Mouse (Mus musculus) heart, embryonic 16.5 days (tissue): ENCODE measurements around the gene Atp8b5. TPM values are rescaled to one million over a fixed set of nuclear protein-coding genes. Genes with fewer than 3 reads are reported as not detected.

Experiments used
- ATAC-seq: fragments of 200-750 bp; cut with Nextera tagmentation; replicated peaks from 2 replicates; pipeline ENCODE4 v1.8.0; 2017; ENCODE audit warnings: moderate number of reproducible peaks; ENCODE audit not compliant: insufficient read depth, low FRiP score; ENCODE audit errors: extremely low read depth
- H3K27ac ChIP-seq: fragments of 300-500 bp; sonication (generic); 2 replicates; pipeline ENCODE4 v1.5.1; 2014; ENCODE audit warnings: mild to moderate bottlenecking, low read length, control low read depth, moderate library complexity
- H3K27me3 ChIP-seq: fragments of 300-500 bp; sonication (generic); 2 replicates; pipeline ENCODE4 v1.6.1; 2014; ENCODE audit warnings: low read length, mixed read lengths; ENCODE audit not compliant: control insufficient read depth, insufficient read depth
- H3K36me3 ChIP-seq: fragments of 300-500 bp; sonication (generic); 2 replicates; pipeline ENCODE4 v1.6.1; 2014; ENCODE audit not compliant: control insufficient read depth, insufficient read depth
- H3K4me1 ChIP-seq: fragments of 300-500 bp; sonication (generic); 2 replicates; pipeline ENCODE4 v1.6.1; 2014; ENCODE audit warnings: low read length, mixed read lengths; ENCODE audit not compliant: control insufficient read depth, insufficient read depth
- H3K4me2 ChIP-seq: fragments of 300-500 bp; sonication (generic); 2 replicates; pipeline ENCODE4 v1.6.1; 2014; ENCODE audit warnings: low read depth, mild to moderate bottlenecking, control low read depth, low read length
- H3K4me3 ChIP-seq: fragments of 300-500 bp; sonication (generic); 2 replicates; pipeline ENCODE4 v1.5.1; 2014; ENCODE audit warnings: mild to moderate bottlenecking, control low read depth, low read length
- H3K9ac ChIP-seq: fragments of 300-500 bp; sonication (generic); 2 replicates; pipeline ENCODE4 v1.6.1; 2014; ENCODE audit warnings: low read length, control low read depth
- H3K9me3 ChIP-seq: fragments of 300-500 bp; sonication (generic); replicated peaks from 2 replicates; pipeline ENCODE4 v1.6.1; 2016; ENCODE audit warnings: low read length; ENCODE audit not compliant: control insufficient read depth
- WGBS: fragments of 180-500 bp; shearing (Covaris S2); extraction: QIAGEN DNeasy Blood & Tissue Kit; methylation state at CpG from one replicate; pipeline ENCODE4 v1.1.7; 2014; 5-methylcytosine and 5-hydroxymethylcytosine counted together
- polyA plus RNA-seq: library from polyadenylated mRNA; unstranded; fragments of >200 nt; fragmentation: Nextera tagmentation; extraction: Ambion mirVana; gene quantifications from 2 replicates; pipeline ENCODE4 v1.2.1, GENCODE M21; 2015

Atp8b5 gene
- polyA plus RNA-seq, 1 experiment from 2014 or later, result 0.05 TPM

DNA sequence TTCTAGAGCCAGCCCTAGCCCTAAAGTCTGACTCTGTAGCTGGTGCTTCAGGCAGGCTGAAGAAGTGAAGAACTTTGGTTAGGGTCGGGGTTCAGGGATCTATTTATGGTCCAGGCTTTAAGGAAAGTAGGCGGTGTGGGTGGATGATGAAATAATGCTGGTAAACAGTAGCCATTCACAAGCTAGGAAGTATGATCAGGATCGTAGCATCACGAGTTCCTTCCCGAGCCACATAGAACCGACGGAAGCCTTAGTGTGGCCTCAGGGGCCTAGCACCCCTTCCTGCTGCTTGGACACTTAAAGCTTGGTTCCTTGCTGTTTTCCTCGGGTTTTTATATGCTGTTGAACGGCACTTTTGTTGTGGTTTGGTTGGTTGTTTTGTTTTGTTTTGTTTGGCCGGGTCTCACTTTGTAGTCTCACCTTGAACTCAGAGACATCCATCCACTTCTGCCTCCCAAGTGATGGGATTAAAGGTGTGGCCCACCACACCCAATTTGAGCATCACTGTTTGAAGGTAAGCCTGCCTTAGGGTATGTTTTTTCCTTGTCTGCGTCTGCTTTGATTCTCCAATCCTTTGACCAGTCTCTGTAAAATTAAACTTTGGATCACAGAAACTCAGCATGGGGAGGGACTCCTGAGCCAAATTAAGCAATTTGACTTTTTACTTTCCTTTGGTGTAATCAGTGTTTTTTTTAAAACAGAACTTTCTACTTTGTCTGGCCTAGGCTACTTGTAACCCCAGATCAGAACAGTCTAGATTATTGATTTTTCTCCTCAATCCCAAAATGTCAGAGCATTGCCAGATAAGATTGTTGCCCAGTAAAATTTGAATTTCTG is 116.5 kb downstream of the Atp8b5 start:
- H3K4me3 ChIP-seq, result peak overlapping the region; percentile 75
- no peaks in the 10 kb centered on the region for H3K9me3 ChIP-seq
- H3K9ac ChIP-seq, result peak overlapping the region; percentile 27
- no peak for ATAC-seq
- H3K27me3 ChIP-seq, result no peaks in the 10 kb centered on the region
- peaks cover 9% of the 10 kb centered on the region for H3K4me1 ChIP-seq
- no peaks in the 10 kb centered on the region for H3K36me3 ChIP-seq
- peak overlapping the region; percentile 74 for H3K4me2 ChIP-seq
- WGBS, result 56% methylated on average over 11 of the region's 11 CpGs
- peak overlapping the region; percentile 44 for H3K27ac ChIP-seq

DNA sequence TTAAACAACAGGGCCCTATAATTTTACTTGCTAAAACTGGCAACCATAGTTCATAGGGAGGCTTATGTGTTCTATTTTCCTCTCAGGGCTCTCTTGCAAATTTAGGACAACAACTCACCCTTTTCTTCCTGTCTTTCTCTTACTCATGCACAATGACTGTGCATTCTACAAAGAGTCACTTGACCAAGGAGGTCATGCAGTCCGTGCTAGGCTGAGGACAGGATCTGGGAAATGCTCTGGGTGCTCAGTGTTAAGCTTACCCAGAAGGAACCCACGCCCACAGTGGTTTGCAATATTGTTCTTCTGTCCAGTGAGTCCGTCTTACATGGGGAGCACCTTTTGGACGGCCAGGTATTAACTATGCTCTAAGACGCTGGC is 117.1 kb downstream of the Atp8b5 start:
- Histone ChIP-seq H3K4me2 (no peak overlapping the region), H3K27ac (no peak overlapping the region), H3K9ac (no peak overlapping the region), H3K4me3 (no peak overlapping the region), H3K36me3 (no peaks in the 10 kb centered on the region), H3K27me3 (no peaks in the 10 kb centered on the region), H3K4me1 (peaks cover 11% of the 10 kb centered on the region), H3K9me3 (no peaks in the 10 kb centered on the region)
- no peak for ATAC-seq
- 81% methylated on average over 5 of the region's 5 CpGs for WGBS

DNA sequence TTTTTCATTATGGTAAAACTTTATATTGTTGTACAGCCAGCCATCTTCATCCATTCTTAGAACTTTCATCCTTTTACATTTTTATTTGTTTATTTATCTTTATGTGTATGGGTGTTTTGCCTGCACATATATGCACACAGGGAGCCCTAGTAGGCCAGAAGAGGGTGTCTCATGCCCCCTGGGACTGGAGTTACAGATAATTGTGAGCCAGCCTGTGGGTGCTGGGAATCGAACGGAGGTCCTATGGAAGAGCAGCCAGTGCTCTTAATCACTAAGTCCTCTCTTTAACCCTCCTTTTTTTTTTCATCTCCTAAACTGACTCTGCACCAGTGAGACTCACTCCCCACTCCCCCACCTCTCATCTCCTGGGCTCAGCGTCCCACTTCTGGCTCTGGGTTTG is 117.6 kb downstream of the Atp8b5 start:
- Histone ChIP-seq H3K4me3 (no peak overlapping the region), H3K9me3 (no peaks in the 10 kb centered on the region), H3K4me2 (no peak overlapping the region), H3K27me3 (no peaks in the 10 kb centered on the region), H3K4me1 (peaks cover 15% of the 10 kb centered on the region), H3K9ac (no peak overlapping the region), H3K27ac (no peak overlapping the region), H3K36me3 (no peaks in the 10 kb centered on the region)
- no peak for ATAC-seq
- 96% methylated on average over 3 of the region's 3 CpGs for WGBS

DNA sequence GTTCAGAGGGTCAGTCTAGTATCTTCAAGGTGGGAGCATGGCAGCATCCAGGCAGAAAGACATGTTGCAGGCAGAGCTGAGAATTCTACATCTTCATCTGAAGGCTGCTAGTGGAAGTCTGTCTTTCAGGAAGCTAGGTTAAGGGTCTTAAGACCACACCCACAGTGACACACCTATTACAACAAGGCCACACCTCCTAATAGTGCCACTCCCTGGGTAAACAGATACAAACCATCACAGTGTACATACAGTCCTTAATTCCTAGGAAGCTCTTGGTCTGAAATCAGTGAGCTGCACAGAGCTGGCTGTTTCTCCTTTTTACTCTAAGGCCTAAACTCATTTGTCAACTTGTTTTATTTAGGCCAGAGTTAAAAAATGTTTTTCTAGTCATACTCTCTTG is 120.0 kb downstream of the Atp8b5 start:
- H3K4me3 ChIP-seq, result no peak overlapping the region
- H3K4me1 ChIP-seq, result peaks cover 17% of the 10 kb centered on the region
- H3K9ac ChIP-seq, result no peak overlapping the region
- H3K9me3 ChIP-seq, result no peaks in the 10 kb centered on the region
- H3K4me2 ChIP-seq, result no peak overlapping the region
- H3K27me3 ChIP-seq, result no peaks in the 10 kb centered on the region
- no peak overlapping the region for H3K27ac ChIP-seq
- no peak for ATAC-seq
- H3K36me3 ChIP-seq, result no peaks in the 10 kb centered on the region

DNA sequence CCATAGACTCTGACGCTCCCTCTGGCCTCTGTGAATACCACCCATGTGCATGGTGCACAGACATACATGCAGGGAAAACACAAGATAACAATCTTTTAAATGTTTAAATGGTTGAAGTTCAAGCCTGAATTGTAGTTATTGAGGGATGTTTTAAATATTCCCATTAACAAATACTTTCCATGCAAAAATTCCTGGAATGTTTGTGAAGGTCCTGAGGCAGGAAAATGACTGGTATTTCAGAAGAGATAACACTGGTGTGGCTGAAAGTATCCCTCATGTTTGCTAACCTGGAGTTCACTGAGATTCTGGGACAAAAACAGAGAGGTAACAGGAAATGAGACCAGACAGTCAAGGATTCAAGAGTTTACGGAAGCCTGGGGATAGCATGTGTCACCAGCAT is 122.4 kb downstream of the Atp8b5 start:
- H3K4me1 ChIP-seq, result peaks cover 20% of the 10 kb centered on the region
- H3K27ac ChIP-seq, result peak overlapping the region; percentile 51
- no peaks in the 10 kb centered on the region for H3K9me3 ChIP-seq
- H3K36me3 ChIP-seq, result no peaks in the 10 kb centered on the region
- H3K4me3 ChIP-seq, result no peak overlapping the region
- ATAC-seq, result no peak
- WGBS, result 53% methylated on average over 2 of the region's 2 CpGs
- H3K27me3 ChIP-seq, result no peaks in the 10 kb centered on the region
- H3K4me2 ChIP-seq, result no peak overlapping the region
- H3K9ac ChIP-seq, result peak overlapping the region; percentile 35; the same call in 1 of the 2 replicates

DNA sequence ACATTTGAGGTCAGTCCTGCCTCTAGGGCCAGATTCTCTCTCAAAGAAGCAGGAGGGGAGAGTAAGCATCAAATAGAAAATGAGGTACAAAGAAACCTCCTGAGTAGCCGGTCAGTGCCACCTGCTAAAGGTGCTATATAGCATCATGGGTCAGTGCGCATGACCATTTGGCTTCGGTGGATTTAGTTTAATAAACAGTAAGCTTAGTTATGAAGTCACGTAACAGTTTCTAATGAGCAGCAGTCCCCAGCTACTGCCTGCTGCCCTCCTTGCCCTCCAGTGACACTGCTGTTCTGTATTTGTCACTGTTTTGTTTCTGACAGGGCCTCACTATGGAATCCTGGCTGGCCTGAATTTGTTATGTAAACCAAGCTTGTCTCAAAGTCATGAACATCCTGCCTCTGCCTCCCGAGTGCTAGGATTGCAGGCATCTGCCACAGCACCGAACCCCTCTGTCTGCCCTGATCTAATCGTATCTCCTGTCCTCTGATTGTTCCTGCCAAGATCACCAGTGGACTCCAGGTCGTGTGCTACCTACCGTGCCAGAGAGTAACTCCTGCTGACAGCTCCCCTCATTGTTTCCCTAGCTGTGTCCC is 123.0 kb downstream of the Atp8b5 start:
- 45% methylated on average over 9 of the region's 9 CpGs for WGBS
- Histone ChIP-seq H3K4me2 (no peak overlapping the region), H3K4me1 (peaks cover 23% of the 10 kb centered on the region), H3K36me3 (no peaks in the 10 kb centered on the region), H3K27me3 (no peaks in the 10 kb centered on the region), H3K27ac (peak overlapping the region; percentile 51), H3K9me3 (no peaks in the 10 kb centered on the region), H3K9ac (peak overlapping the region; percentile 35; the same call in 1 of the 2 replicates), H3K4me3 (no peak overlapping the region)
- ATAC-seq, result no peak

DNA sequence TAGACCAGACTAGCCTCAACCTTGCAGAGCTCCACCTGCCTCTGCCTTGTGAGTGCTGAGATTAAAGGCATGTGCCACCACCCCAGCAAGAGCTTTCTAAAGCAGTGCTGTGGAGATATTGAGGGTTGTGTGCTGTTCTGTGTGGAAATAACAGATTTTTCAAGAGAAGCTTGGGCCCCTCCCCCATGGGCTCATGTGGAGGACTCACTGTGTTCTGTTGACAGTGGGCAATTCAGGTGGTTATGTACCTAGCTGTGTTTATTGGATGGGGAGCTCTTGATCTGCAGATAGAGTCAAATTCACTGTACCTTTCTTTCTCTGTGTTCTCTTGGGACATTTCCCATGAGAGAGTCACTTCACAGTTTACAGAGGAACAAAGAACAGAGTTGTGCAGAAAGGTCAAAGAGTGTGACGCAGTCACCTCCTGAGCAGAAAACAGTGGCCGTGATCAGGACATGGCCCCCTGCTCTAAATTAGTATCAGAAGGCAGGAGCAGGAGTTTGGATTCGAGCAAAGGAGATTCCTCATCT is 124.6 kb downstream of the Atp8b5 start:
- ATAC-seq, result no peak
- peaks cover 26% of the 10 kb centered on the region for H3K4me1 ChIP-seq
- no peaks in the 10 kb centered on the region for H3K36me3 ChIP-seq
- H3K9ac ChIP-seq, result no peak overlapping the region
- no peak overlapping the region for H3K27ac ChIP-seq
- no peak overlapping the region for H3K4me3 ChIP-seq
- no peak overlapping the region for H3K4me2 ChIP-seq
- WGBS, result 71% methylated on average over 3 of the region's 3 CpGs
- H3K27me3 ChIP-seq, result no peaks in the 10 kb centered on the region
- H3K9me3 ChIP-seq, result no peaks in the 10 kb centered on the region

DNA sequence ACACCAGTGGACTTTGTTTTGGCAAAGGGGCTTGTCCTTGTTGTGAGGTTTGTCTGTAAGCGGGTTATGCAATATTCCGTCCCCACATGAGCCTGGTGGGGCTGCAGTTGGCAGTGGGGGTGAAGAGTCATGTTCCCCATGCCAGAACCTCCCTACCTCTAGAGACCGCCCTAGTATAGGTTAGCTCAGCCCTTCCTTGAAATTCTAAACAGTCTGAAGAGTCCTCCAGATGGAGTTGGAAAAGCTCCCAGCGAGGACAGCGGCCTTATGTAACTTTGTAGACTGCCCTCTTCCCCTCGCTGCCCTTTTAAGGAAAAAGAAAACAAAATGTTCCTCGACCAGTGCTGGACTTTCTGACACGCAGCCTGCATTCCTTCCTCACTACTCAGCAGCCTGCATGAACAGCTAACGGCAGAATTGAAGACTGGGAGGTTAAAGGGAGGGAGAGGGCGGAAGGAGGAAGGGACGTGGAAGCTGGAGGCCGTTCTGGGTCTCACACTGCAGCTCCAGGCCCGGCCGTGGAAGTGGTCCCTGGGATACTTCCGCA is 127.5 kb downstream of the Atp8b5 start:
- Histone ChIP-seq H3K27me3 (no peaks in the 10 kb centered on the region), H3K4me1 (peaks cover 36% of the 10 kb centered on the region), H3K4me2 (peak overlapping the region; percentile 54), H3K9ac (peak overlapping the region; percentile 67), H3K36me3 (no peaks in the 10 kb centered on the region), H3K4me3 (peak overlapping the region; percentile 9; the same call in 1 of the 2 replicates), H3K27ac (peak overlapping the region; percentile 92), H3K9me3 (no peaks in the 10 kb centered on the region)
- 15% methylated on average over 15 of the region's 15 CpGs for WGBS
- peak; percentile 79 for ATAC-seq

DNA sequence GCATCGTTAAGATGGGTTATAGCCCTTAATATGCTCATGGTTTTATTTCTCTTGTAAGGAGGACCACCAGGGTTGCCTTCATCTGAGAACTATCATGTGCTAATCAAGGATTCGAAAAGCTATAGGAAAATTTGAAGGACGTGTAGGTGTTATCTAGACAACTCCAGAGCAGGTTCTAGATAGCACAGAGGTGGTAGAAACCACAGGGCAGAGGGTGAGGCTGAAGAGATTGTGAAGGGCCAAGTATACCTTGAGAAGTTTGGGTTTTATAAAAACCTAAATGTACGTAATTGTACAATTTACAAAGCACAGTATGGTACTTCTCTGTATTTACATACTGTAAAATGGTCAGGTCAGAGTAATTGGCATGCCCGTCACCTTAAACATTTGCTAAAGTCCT is 128.2 kb downstream of the Atp8b5 start:
- no peaks in the 10 kb centered on the region for H3K9me3 ChIP-seq
- no peak for ATAC-seq
- H3K4me3 ChIP-seq, result no peak overlapping the region
- no peaks in the 10 kb centered on the region for H3K27me3 ChIP-seq
- peak overlapping the region; percentile 67 for H3K9ac ChIP-seq
- peaks cover 38% of the 10 kb centered on the region for H3K4me1 ChIP-seq
- 66% methylated on average over 5 of the region's 5 CpGs for WGBS
- H3K36me3 ChIP-seq, result no peaks in the 10 kb centered on the region
- H3K27ac ChIP-seq, result peak overlapping the region; percentile 92
- peak overlapping the region; percentile 54 for H3K4me2 ChIP-seq
